Mouse (Mus musculus) lung, adult 2 months (tissue): Measurements from ENCODE around the gene Kdr.

ENCODE experiments used
- CTCF ChIP-seq: fragments of 200-500 bp; IDR thresholded peaks from 2 replicates; pipeline ENCODE4 v1.5.1; 2011; ENCODE audit warnings: mild to moderate bottlenecking, low read length, control low read depth; ENCODE audit not compliant: insufficient read depth
- POLR2A ChIP-seq: fragments of 200-500 bp; IDR thresholded peaks from 2 replicates; pipeline ENCODE4 v1.6.1; 2011; ENCODE audit warnings: low read depth, mild to moderate bottlenecking, control low read depth, low read length, borderline replicate concordance; ENCODE audit errors: extremely low read depth

DNA sequence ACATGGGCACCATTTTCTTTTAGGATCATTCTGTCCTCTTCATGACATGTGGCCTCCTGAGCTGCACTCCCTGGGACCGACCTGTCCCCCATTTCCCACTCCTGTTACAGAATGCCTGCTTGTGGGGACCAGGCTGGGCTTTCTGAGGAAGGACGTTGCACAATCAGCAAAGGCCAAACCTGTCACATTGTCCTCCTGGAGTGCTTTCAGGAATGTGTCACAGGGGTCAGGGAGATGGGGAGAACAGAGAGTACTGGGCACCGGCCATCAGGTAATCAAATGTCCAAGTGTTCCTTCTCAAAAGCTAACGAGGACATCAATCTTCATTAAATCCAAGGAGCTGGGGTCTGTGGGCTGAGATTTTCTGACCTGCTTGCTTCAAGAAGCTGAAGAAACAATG is 72.2 kb downstream of the Kdr start:
- TF ChIP-seq POLR2A (no peak), CTCF (no peak)
